Mouse (Mus musculus): Measurements from ENCODE around the gene Mapk1ip1l. TPM values are rescaled to one million over a fixed set of nuclear protein-coding genes. Genes with fewer than 3 reads are reported as not detected.

The Mapk1ip1l gene
- polyA plus RNA-seq, 1 experiment from 2014 or later, result 83.6 TPM

Other genes with a start within 250 kb of the Mapk1ip1l start
- 3.0 and 4.4 TPM in 2 replicates for gene Gch1, start 108.9 kb upstream of the Mapk1ip1l start, polyA plus RNA-seq (2014; fragmentation: Nextera tagmentation; extraction: Ambion mirVana)
- 34.8 and 39.9 TPM in 2 replicates for gene Wdhd1, start 21.4 kb upstream of the Mapk1ip1l start, polyA plus RNA-seq (2014; fragmentation: Nextera tagmentation; extraction: Ambion mirVana)
- 4.0 and 4.5 TPM in 2 replicates for gene Socs4, start 21.3 kb upstream of the Mapk1ip1l start, polyA plus RNA-seq (2014; fragmentation: Nextera tagmentation; extraction: Ambion mirVana)
- 6.6 and 8.5 TPM in 2 replicates for gene Lgals3, start 69.5 kb downstream of the Mapk1ip1l start, polyA plus RNA-seq (2014; fragmentation: Nextera tagmentation; extraction: Ambion mirVana)
- gene Dlgap5, start 120.1 kb downstream of the Mapk1ip1l start, polyA plus RNA-seq (2014; fragmentation: Nextera tagmentation; extraction: Ambion mirVana), result 39.5 and 49.9 TPM in 2 replicates
- 24.3 and 27.8 TPM in 2 replicates for gene Fbxo34, start 152.2 kb downstream of the Mapk1ip1l start, polyA plus RNA-seq (2014; fragmentation: Nextera tagmentation; extraction: Ambion mirVana)